Mouse (Mus musculus) left cerebral cortex, adult 6 months (tissue): ENCODE results near the gene Ube2z. TPM values are rescaled to one million over a fixed set of nuclear protein-coding genes. Genes with fewer than 3 reads are reported as not detected.

Experiments used
- long read RNA-seq, 2 experiments: library from polyadenylated mRNA; unstranded; transcript quantifications; one replicate each; pipeline ENCODE4 v2.0.0; 2019 to 2020
- polyA plus RNA-seq: library from polyadenylated mRNA; unstranded; fragments of <200 nt; fragmentation: Nextera tagmentation; gene quantifications from 2 replicates; pipeline ENCODE4 v1.2.3, GENCODE M21; 2021

Gene Ube2z
- 7.4 and 13.4 TPM in 2 replicates for polyA plus RNA-seq
- long read RNA-seq, experiment 1, transcript Ube2z-201 (7 exons, 3,997 nt) = major isoform, 45 of 79 reads
- long read RNA-seq, experiment 1, partial matches to known transcripts = 9 of 79 reads
- long read RNA-seq, experiment 1, other reads (novel, unspliced or antisense) = 25 of 79 reads
- long read RNA-seq, experiment 2, partial matches to known transcripts = 4 of 32 reads
- long read RNA-seq, experiment 2, other reads (novel, unspliced or antisense) = 24 of 32 reads

DNA sequence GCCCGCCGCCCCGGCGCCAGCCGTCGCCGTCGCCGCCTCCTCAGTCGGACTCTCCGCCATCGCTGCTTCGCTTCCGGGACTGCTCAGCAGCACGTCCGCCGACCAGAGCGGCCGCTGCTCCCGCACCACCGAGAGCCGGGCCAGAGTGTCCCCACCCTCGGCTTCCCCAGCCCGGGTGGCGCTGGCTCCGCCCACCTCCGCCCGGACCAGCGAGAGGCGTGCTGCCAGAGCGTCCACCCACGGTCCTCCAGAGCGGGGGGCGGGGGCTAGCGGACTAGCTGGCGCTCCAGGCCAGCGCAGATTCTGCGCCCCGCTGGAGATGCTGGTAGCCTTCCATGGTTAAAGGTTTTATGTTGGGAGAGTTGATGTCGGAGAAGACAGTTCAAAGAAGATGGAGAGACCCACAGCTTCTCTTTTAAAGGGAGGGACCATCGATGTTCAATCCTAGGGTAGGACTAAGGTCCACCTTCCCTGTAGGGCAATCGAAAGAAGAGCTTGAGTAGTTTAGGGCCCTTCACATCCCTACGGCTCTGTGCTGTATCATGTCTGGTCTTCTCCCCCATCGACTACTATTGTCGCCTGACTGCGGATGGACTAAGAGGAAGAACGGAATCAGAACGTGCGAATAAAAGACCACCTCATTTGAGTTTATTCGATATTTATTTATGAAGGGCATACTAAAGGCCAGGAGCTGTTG, at the start of gene Ube2z:
Gene Ube2z (minus strand): TSS at position 174 of the 697 bp plus-strand sequence.

DNA sequence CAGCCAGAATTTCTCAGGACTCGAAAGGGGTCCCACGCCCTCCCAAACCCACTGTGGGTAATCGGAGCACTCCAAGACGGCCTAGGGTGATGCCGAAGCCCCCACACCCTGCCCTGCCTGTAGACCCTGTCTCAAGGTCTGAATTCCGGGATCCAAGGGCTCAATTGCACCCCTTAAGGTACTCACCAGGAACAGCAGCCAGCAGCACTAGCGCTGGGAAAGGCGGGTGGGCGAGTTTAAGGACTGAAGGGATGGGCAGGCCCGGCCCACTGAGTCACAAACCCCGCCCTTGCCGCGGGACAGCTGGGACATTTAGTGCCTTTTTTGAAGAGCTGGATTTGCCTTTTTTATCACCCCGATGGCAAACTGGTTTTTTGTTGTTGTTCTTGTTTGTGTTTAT, 46.6 kb upstream of the Ube2z start, which contains the start of gene Calcoco2:
Gene Calcoco2 (minus strand): TSS at position 214 of the 400 bp plus-strand sequence.

DNA sequence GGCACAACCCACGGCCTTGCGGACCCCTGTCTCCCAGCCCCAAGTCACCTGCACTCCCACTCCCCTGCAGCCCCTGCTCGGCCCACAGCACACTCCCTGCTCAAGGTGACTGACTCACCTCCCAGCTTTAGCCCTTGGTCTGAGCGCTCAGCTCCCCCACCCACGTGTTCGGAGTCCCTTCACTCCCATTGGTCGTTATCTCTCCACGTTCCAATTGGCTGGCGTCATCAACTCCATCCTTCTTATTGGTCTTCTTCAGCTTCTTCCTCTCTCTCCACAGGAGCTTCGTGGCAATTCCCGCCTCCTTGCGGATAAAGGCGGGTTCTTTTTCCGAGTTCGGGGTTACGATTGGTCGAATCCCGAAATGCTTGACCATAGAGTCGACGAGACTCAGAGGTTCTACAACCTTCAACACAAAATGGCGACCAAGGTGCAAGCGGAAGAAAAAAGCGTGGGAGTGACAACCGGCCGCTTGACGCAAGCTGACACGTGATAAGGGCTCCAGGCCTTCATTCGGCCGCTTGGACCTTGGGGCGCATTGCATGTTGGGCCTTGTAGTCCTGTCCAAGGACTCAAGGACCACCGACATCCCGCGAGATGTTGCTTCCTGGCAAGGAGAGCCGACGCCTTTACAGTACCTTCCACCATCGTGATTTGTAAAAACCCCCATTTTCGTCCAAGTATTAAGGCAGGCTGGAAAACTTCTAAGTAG, 10.5 kb upstream of the Ube2z start, which contains the start of gene Atp5g1:
Gene Atp5g1 (minus strand): TSS at position 162 of the 712 bp plus-strand sequence.

DNA sequence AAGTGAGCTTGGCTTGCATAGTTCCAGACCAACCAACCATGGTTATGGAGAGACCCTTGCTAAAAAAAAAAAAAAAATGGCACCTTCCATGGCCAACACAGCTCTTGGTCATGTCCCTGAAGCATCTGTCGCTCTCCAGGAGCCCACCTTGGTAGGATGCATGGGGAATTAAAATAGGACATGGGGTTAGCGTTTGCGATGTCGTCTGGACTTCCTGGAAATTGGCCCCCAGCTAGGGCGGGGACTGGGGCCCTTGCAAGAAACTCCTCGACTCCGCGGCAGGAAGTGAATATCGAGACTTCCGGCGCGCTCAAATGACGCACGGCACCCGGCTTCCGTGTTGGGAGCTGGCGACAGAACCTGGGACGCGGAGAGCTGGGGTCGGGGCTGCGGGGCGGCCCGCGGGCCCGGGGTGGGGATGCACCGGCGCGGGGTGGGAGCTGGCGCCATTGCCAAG, 30.6 kb downstream of the Ube2z start, which contains the start of gene Snf8:
Gene Snf8 (plus strand): TSS at position 290 of the 457 bp plus-strand sequence.

DNA sequence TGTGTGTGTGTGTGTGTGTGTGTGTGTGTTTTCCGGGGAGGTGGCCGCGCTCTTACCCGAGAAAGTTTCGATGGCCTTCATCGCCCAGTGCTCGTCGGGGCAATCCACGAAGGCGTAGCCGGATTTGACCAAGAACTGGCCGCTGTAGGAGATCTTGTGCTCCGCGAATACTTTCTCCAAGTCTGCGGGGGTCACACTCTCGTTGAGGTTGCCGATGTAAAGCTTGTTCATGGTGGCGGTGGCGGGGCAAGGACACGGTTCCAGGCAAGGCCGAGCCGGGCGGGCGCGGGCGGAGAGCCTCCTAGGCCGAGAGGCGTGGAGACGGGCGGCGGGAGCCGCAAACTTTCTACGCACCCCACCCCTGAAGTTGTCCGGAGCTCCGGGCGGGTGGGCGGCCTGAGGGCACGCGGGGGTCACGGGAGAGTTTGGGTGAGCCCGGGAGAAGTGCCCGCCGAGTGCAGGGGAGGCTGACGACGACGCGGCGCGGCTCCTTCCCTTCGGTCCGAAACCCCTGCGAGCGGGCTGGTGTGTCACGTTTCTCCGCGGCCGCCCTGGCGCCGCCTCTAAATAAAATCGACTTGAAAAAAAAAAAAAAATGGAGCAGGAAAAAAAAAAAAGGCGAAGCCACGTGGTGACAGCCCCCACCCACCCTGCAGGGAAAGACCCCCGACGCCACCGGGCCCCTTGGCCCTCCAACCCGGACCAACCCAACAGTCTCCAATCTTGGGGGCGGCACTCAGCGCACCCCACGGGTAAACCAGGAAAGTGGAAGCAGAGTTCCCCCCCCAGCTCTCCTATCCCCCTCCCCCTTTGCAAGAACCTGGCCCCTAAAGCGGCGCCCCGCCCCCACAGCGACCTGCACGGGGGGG, 59.6 kb downstream of the Ube2z start, which contains the start of gene Igf2bp1:
Gene Igf2bp1 (minus strand): TSS at position 538 of the 869 bp plus-strand sequence.

Other genes starting within 250 kb of the Ube2z start
- gene Phospho1, start 240.9 kb downstream of the Ube2z start, polyA plus RNA-seq = 17.7 and 18.7 TPM in 2 replicates
- gene Gngt2, start 228.2 kb downstream of the Ube2z start, polyA plus RNA-seq = 12.1 and 15.7 TPM in 2 replicates
- gene Abi3, start 222.9 kb downstream of the Ube2z start, polyA plus RNA-seq = 3.9 and 4.0 TPM in 2 replicates
- not detected in 2 replicates for gene B4galnt2, start 150.5 kb downstream of the Ube2z start, polyA plus RNA-seq
- gene Igf2bp1, start 59.4 kb downstream of the Ube2z start, polyA plus RNA-seq = 0.08 TPM in 1 of 2 replicates, not detected in the other
- not detected in 2 replicates for gene Gip, start 40.8 kb downstream of the Ube2z start, polyA plus RNA-seq
- 20.7 and 174 TPM in 2 replicates for gene Snf8, start 30.5 kb downstream of the Ube2z start, polyA plus RNA-seq
- 1,286 and 1,332 TPM in 2 replicates for gene Atp5g1, start 10.3 kb upstream of the Ube2z start, polyA plus RNA-seq
- gene Calcoco2, start 46.6 kb upstream of the Ube2z start, polyA plus RNA-seq = not detected in 2 replicates
- not detected in 2 replicates for gene Ttll6, start 68.4 kb upstream of the Ube2z start, polyA plus RNA-seq
- gene Hoxb13, start 128.9 kb upstream of the Ube2z start, polyA plus RNA-seq = not detected in 2 replicates
- gene Hoxb9, start 206.1 kb upstream of the Ube2z start, polyA plus RNA-seq = not detected in 2 replicates
- not detected in 2 replicates for gene Hoxb8, start 216.5 kb upstream of the Ube2z start, polyA plus RNA-seq
- not detected in 2 replicates for gene Hoxb7, start 221.2 kb upstream of the Ube2z start, polyA plus RNA-seq
- not detected in 2 replicates for gene Hoxb6, start 227.1 kb upstream of the Ube2z start, polyA plus RNA-seq
- gene Hoxb5, start 237.9 kb upstream of the Ube2z start, polyA plus RNA-seq = not detected in 2 replicates